Mouse (Mus musculus) spleen, adult 12 weeks (tissue): ENCODE data around the gene Sun3.

Experiments used
- DNase-seq: peaks from one replicate; pipeline ENCODE4 v3.0.0; 2022; ENCODE audit warnings: low spot score

Gene Sun3

DNA sequence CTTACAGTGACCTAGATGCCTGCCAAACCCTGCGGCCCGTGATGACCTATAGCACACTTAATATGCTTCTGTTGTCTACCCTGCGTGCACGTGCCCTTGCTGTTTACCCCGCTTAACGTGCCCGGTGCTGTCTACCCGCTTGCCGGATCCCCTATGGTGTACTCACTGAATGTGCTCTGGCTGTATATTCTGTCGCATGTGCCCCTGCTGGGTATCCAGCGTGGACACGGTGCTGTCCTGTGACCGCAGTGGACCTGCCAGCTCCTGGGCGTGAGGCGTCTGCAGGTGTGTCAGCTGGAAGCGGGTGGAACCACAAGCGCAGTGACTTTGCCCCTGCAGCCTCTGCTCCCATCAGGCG is at the start of gene Sun3:
Gene Sun3, minus strand, starts transcription at position 289 of the 358 bp plus-strand sequence.
- DNase-seq, result no peak

DNA sequence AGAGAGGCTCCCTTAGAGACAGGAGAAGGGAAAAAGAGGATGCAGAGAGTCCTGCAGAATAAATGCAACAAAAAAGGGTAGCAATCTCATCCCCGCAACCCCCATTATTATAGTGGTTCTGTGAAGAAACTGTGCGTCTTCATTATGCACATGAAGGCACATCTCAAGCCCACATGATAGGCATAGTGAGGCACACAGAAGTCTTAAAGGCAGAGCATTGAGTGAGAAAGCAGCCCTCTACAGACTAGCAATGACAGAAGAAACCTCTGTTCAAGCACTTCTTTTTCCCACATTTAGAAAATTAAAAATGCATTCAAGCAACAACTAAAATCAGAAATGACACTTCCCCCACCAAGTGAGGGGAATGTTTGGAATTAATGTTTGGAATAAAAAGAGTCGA is 27.7 kb upstream of the Sun3 start:
- DNase-seq, result no peak

DNA sequence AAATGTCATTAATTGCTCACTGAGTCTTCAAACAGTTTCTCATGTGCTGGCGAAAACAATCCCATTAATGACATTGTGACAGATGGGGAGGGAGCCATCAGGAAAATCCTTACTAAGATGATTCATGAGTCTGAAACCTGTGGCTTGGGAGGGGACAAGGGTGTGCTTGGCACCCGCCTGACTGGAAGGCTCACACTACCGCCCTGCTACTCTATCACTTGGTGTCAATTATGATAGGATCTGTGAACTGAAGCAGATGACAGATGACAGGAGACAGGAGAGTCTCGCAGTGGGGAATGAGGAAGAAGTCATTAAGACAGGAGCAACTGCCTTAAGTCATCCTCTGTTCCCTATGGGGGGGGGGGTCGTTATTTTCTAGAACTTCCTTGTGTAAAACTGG is 11.7 kb upstream of the Sun3 start:
- DNase-seq, result no peak

DNA sequence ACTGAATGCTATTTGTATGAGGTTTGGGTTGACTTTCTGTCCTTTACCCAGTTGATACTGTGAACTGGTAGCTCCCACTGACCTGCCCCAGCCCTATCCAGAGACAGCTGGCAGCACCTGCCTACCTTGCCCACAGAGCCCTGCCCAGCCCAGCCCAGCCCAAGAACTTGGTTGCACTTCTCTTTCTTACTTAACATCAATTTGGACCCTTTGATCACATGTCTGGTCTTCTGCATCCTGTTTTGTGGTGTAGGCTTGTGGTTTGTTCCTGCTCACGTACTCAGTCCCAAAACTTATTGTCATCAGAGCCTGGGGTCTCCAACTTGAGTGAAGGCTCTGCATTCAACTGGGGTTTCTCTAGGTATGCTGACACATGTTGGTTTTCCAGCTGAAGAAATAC is 11.2 kb upstream of the Sun3 start:
- no peak for DNase-seq

DNA sequence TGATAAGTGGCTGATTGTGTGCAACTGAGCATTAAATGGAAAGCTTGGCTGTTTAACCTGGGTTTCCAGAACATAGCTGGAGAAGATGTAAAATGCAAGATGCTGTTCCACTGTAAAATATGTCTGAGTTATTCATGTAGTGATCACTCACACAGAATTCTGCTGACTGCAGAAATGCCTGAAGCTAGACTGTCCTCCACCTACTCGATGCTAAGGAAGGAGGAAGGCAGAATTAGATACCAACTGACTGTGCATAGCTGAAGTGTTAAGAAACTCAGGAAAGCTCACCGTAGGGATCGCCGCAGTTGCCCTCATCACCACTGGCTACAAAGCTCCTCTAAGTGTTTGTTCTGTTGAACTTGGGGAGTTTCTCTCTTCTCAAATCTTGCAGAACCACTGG is 8.9 kb upstream of the Sun3 start:
- DNase-seq, result no peak

DNA sequence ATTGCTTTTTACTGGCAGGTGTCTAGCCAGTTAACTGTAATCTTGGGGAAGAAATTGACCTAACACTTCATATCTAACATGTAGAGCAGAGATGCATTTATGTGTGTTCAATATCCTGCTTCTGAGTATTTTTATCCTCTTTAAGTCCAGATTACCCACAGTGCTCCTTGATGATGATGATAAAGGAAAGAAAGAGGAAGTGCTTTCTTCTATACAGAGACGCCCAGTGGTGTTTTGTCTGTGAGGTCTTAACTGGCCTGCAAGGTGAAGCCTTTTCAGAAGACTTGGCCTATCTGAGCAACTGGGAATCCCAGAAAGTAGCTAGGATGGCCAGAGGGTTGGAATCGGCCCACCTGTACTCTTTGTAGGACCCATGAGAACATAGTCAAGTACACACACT is 8.1 kb upstream of the Sun3 start:
- no peak for DNase-seq

DNA sequence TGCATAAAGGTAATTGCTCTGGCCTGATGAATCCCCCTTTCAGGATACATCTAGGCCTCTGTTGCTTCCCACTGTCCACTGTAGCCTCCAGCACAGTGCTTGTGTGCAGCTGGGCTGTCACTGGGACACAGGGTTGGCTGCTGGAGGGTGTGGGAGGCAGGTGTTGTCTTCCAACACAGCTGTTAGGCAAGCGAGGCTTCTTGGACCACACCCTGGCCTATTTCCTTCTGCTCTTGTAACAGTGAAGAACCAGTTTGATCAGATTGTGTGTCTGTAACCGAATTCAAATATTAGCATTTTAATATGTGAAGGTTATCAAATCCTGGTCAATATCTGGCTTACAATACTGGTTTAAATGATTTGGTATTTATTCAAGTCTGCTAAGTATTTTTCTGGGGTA is 3.1 kb upstream of the Sun3 start:
- DNase-seq, result no peak

DNA sequence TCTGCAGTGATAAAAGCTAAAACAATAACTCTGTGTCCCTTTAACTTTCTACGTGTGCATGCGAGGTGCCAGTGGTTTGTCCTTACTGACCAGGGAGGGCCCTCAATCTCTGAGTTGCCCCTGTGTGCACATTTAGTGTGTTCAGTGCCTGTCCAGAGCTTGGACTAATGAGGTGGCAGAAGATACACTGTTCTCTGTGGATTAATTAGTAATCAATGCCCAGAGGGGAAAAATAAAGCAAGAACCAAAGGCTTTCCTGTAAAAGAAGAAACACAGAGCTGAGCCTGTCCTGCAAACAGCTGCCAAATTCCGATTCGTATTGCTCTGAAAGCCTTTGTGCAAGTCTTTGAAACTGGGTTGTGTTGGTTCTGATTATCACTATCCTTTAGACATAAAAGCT is 1.4 kb upstream of the Sun3 start:
- DNase-seq, result no peak

DNA sequence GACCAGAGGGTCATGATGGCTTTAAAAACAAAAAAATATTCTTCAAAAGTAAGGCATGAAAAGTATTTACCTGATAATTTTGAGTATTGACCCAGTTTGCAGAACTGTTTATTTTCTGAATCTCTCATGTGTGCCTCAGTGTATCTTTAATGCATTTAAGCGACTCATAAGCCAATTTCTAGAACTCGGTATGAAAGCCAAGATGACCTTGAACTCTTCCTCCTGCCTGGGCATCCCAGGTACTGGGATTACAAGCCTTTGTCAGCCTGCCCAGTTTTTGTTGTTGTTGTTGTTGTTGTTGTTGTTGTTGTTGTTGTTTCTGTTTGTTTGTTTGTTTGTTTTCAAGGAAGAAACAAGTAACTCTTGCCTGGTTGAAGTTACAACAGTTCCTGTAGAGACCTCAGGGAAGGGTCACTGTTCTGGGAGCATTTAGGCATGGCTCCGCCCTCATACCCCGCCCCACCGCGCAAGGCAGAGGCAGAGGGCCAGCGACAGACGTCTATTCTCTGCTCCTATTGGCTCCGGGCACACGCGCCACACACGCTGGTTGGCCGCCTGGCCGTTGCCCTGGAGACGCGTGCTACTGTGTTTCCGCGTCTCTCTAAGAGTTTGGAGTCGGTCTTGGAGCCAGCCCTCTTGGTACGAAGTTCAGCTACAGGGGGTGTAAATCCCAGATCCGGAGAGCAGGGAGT is 634 bp downstream of the Sun3 start, which contains the start of gene Gm11992:
Gene Gm11992, plus strand, starts transcription at position 584 of the 692 bp plus-strand sequence.
- peak; percentile 7 for DNase-seq

DNA sequence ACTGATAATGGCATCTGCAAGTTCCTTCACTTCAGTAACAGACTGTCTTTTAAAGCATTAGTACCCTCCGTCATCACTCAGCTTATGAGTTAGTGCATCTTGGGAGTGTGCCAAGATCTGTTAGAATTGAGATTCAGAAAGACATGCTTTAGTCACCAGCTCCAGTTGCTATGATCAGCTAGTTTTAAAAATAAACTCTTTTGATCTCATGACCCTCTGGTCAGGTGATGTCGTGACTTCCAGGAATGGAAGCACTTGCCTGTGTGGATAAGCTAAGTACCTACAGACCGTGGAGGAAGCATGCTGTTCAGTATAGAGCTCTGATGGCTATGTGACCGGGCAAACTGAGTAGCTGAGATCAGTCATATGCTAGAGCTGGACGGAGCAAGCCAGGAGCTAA is 1.7 kb downstream of the Sun3 start:
- no peak for DNase-seq

DNA sequence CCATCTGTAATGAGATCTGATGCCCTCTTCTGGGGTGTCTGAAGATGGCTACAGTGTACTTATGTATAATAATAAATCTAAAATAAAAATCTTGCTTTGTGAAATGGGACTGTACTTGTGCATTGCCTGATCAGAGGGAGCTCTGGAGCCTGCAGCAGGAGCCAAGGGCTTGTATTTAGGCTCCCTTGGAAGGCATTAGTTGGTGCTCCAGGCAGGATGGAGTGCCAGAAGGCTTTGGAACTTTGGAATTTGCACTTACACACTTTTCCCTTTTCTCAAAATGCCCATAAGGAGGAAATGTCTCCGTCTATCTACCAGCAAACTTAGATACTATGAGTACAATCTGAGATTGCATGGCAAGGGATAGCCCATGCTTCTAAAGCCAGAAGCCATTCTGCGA is 2.2 kb downstream of the Sun3 start:
- no peak for DNase-seq

DNA sequence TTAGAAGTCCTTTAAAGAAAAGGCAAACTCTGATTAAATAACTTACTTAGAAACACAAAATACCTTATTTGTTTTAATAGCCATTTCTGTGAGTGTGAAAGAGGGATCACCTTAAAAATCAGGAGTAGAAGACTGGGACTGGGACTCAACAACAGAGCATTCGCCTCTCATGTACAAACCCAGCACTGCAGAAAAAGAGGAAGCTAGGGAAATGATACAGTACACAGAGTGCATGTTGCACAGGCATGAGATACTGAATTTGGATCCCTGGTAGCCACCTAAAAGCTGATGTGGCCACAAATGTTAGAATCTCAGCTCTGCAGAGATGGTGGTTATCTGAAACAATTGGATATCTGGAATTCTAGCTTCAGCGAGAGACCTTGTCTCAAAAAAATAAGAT is 17.3 kb downstream of the Sun3 start:
- DNase-seq, result no peak

DNA sequence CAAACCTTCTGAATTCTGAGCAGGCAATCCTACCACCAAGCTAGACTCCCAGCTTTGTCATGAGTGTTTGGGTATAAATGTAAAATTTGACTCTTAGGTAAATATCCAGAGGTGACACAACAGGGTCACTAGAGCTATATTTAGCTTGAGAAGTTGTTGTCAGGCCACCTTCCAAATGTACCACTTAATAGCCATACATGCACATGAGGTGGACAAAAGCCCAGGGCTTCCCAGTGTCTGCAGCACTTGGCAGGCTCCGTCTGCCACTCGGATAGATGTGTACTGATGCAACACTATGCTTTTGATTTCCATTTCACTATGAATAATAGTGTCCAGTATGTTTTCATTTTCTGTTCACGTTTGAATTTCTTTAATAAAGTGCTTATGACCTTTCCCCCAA is 23.6 kb downstream of the Sun3 start:
- no peak for DNase-seq

DNA sequence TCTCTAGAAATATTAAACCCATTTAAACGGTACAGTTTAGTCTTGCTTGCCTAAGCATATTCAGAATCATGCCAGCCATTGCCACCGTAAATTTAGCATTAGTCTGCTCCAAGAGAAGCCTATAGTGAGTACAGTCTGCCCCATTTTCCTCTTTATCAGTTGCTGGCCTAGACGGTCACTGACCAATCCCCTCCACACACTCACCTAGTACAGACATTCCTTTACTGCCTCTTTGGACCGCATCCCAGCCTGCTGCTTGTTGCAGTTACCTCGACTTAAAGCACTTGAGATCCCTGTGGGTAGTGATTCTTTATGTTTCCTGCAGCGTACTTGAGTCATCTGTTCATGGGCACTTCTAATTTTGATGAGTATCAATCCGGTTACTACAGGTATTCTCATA is 24.0 kb downstream of the Sun3 start:
- DNase-seq, result no peak

DNA sequence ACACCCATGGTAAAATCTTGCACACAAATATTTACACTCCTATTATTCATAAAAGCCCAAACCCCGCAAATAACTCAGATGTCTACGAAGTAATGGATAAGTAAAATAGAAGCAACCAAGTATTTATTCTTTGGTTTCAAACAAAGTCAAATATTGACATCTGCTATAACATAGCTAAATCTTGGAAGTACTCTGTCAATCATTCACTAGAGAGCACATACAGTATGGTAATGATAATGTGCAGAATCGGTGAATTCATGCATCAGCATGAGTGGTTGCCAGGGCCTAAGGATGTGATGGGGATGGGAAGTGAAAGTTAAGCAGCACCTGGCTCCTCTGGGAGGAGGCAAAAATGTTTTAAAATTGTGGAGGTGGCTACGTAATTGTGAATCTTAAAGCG is 28.6 kb downstream of the Sun3 start:
- DNase-seq, result no peak

DNA sequence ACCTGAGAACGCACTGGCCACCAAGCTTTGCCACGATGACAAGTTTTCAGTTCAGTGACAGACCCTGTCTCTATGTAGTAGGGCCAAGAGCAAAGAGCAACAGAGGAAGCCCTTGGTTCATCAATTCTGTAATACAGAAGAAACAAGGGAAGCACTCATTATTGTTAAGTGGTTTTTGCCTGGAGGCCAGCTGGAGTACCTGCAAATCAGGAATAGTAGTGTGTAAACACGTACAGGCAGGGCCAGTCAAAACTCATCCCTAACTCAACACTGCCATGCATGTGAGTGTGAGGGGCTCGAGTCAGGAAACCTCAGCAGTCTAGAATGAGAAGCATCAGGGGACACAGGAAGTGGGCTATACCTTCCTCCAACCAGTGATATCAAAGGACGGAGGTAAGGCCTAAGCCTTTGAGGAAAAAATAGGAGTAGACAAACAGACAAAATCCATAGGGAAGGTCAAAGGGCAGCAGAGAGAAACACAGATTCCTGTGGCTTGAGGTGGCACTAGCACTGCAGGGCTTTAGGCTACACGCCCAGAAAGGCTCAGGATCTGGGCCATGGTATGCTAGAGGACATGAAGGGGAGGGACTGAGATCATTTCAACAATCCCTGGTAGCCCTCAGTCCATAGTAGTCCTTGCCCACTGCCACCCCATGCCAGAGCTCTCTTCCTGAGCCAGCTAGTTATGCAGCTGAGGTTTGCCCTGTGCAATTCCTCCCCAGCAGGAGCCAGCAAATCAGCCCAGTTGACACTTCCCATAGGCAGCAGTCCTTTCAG is 30.1 kb downstream of the Sun3 start:
- DNase-seq, result no peak

DNA sequence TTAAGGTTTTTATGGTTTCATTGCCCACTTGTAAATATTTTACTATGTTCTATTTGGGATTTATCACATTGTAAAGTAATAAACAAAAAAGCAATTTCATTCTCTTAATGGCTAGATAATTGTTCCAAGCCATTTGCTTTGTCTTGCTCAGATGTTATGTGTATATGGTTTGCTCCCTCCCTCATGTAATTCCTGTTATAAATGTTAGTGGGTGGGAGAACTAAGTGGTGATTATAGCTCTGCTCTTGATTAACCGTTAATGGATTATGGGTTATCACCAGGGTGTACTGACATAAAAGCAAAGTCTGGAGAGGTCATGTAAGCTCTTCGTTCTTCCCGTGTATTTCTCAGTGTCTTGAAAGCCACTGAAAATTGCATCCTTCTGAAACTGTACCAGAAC is 34.1 kb downstream of the Sun3 start:
- no peak for DNase-seq

DNA sequence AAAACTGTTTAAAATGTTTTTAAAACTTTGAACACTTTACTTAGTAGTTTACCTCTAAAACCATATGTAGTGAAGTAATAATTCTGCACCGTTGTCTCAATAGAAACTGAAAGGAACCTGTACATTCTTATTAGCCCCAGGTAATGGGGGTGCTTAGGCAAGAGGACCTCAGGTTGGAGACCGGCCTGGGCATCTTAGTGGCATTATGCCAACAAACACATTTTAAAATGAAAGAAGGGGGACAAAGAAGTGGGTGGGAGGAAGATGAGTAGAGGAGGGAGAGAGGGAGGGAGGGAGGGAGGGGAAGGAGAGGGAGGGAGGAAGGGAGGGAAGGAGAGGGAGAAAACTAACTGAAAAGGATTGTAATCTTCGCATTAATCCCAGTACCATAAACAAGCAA is 37.4 kb downstream of the Sun3 start:
- DNase-seq, result no peak

DNA sequence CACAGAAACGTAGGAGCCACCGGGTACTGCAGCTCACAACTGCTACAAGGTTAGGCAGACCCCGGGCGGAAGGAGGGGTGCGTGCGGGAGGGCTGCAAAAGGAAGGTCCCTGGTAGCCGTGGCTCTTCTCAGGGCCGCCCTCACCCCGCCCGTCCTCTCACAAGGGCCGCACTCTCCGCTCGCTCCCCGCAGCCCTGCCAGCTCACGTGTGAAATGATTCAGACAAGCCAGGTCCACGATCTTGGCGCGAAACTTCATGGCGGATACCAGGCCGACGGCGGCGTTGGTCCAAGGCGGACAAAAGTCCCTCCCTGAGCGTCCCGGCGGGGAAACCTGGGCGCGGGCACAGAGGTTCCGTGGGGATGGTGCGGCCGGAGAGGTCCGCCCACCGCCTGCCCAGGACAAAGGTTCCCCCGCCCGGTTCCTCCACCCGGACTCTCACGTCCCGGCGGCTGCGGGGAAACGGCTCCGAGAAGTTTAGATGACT is 37.9 kb downstream of the Sun3 start, which contains the start of gene Hus1:
Gene Hus1, minus strand, starts transcription at position 339 of the 487 bp plus-strand sequence.
- DNase-seq, result peak; percentile 77

DNA sequence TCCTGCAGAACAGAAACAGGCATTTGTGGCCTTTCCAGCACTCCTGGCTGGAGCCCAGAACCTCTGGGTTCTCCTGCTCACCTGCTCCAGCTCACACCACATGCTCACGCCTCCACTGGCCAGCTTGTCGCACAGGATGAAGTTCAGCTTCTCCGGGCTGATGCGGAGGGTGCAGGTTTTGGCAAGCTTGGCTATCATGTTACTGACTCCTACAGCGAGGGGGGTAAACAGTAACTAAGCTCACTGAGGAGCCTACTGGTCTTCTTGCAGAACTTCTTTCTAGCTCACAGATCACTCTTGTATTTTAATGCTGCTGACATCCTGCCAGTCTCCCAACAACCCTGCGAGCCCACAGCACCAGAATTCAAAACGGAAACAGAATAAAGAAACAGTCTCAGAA is 38.4 kb downstream of the Sun3 start:
- no peak for DNase-seq

DNA sequence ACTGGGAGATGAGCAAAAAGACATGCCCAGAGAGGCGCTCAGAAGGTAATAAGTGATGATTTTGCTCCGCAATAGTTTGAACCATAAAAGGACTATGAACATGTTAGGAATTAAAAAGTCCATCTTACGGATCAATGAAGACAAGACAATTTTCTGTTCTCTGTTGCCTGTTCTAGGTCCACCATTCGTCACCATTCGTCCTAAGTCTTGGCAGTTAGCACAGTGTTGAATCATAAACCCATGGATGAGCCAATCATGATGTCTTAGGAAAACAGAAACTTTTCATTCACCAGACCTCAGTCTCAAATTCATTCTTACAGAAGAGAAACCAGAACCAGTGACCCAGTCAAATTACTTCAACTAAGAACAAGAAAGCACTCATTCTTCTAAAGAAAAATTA is 40.0 kb downstream of the Sun3 start:
- no peak for DNase-seq

DNA sequence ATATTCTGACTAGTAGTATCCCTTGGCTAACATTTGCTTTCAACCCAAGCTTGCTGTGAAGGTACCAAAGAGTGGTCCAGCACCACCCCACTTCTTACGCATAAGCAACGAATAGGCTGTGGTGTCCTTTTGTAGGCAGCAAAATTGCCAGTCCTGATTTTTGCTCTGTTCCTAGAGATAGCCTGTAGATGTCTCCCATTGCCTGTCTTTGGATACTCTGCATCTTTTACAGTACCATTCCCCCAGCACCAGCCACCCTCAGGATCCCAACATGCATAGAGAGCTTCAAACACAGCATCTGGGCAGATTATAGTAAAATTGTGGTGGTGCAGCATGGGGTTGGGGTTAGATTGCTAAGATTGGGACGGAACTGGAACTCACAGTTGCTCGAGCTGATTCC is 60.7 kb downstream of the Sun3 start:
- DNase-seq, result no peak

DNA sequence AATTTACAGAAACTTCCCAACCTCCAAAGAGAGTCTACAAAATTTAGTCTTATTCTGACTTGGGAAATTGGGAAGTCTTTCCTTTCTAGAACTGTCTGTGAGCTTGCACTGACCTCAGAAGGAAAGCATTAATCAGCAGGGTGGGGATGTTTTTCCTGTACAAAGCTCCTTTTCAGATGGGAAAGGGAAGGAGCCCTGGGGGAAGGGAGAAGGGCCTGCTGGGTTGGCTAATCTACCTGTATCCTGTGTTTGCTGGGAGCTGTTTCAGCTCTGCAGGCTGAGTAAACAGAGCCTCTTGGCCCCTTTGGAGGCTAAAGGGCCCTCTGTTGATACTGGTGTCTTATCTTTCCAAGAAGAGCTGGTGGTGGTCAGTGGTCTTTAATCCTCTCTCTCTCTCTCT is 62.7 kb downstream of the Sun3 start:
- DNase-seq, result no peak
